Mouse (Mus musculus): Measurements from ENCODE around the gene Adra2b.

GRCm38 (mm10) chr2:127378611-127378990 lies 15.6 kb downstream of the Adra2b start:
- TF ChIP-seq CTCF (IDR thresholded peaks at IDR 0.05; ENCODE audit: borderline replicate concordance, insufficient read depth, low read depth, low read length), result no peak
- TF ChIP-seq POLR2A (IDR thresholded peaks at IDR 0.05; ENCODE audit: borderline replicate concordance, insufficient read depth, low read length), result no peak

All from cerebellum, adult 2 months (tissue).